Mouse (Mus musculus) spleen, postnatal 36 days (tissue): ENCODE results near the gene Hectd1.

Experiments used
- DNase-seq, 2 experiments: peaks; one replicate each; pipeline ENCODE4 v3.0.0; 2022; ENCODE audit warnings: low spot score in 2 of 2, mixed read lengths in 1 of 2

Gene Hectd1

GRCm38 (mm10) chr12:51704572-51704971 is 124.8 kb downstream of the Hectd1 start:
- DNase-seq, result no peak

- DNase-seq, result no peak
These were observed 125.5 kb downstream of the Hectd1 start for GRCm38 (mm10) chr12:51703859-51704258.

DNA sequence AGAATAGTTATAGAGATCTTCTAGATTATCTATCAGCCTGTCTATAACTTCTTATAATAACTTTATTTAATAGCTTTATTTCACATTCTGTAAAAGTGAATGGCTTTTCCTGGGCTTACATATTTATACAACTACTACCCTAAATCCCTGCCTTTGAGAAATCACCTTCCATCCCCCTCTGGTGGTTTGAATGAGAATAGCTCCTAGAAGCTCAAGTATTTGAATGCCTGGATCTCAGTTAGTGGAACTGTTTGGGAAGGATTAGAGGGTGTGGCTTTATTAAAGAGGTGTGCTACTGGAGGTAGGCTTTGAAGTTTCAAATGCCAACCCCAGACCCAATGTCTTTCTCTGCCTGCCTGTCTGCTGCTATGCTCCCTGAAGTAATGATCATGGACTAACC is 127.6 kb downstream of the Hectd1 start:
- no peak for DNase-seq

- DNase-seq, result peak; percentile 29 to 50
These were observed 129.5 kb downstream of the Hectd1 start for GRCm38 (mm10) chr12:51699623-51700393.

GRCm38 (mm10) chr12:51696157-51696556 is 133.2 kb downstream of the Hectd1 start:
- DNase-seq, result no peak

DNA sequence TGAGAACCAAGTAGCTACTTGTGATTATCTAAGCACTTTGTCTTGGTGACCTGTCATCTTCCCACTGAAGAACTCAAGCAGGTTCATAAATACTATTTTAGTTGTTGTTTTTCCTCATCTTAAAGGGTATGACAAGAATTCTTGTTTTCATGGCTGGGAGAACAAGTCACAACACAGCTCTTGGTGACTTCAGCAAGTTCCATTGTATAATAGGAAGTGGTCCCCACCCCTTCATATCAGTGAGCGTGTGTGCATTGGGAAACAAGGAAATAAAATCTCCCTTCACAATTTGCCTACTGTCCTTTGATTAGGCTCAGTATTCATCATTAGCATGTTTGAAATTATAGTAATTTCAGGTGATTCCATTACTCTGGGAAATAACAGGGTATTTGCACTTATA is 134.4 kb downstream of the Hectd1 start:
- DNase-seq, result no peak

DNA sequence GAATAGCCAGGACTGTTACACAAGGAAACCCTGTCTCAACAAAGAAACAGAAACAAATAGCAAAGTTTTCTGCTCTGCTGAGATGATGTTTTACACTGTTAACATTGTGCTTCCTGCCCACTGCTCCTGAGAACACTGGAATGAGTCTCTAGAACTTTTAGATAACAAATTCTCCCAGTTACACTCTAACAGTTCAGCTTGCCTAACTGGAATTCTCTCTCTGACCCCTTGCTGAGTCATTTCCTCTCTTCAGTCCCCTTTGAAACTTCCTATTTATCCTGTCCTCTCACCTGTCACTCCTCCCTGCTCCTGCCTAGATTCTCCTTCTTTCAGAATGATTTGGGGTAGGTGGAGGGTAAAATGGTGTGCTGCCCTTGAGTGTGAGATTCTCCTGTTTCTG is 135.2 kb downstream of the Hectd1 start:
- no peak for DNase-seq
